Mouse (Mus musculus) adrenal gland, adult 2 months (tissue): ENCODE results near the gene Vamp5. TPM values are rescaled to one million over a fixed set of nuclear protein-coding genes. Genes with fewer than 3 reads are reported as not detected.

ENCODE experiments used
- DNase-seq: peaks from one replicate; pipeline ENCODE4 v3.0.0; 2021
- polyA plus RNA-seq: library from polyadenylated mRNA; depleted of rRNA; stranded (reverse); fragments of >200 nt; gene quantifications from 2 replicates; pipeline ENCODE4 v1.2.3, GENCODE M21; 2012; rRNA removed
- total RNA-seq, 2 experiments: library from RNA; stranded (reverse); gene quantifications; 2 replicates each; pipeline ENCODE4 v1.2.3; 2021

Gene Vamp5
- total and polyA plus RNA-seq, 3 experiments = 16.4 to 43.4 (median 25.3) TPM

DNA sequence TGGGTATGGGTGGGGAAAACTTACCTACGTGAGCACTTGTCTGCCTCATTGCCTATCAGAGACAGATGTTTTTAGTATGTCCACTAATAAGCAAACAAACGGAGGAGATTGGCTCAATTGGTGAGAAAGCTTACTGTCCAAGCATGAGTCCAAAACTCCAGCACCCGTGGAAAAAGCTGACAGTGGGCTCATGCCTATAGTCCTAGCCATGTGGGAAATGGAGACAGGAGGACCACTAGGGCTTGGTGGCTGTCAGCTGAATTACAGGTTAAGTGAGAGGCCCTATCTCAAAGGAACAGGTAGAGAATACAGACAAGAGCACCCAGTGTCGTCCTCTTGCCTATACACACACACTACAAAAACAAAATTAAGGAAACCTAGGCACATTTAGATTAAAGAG, 34.0 kb downstream of the Vamp5 start:
- no peak for DNase-seq

DNA sequence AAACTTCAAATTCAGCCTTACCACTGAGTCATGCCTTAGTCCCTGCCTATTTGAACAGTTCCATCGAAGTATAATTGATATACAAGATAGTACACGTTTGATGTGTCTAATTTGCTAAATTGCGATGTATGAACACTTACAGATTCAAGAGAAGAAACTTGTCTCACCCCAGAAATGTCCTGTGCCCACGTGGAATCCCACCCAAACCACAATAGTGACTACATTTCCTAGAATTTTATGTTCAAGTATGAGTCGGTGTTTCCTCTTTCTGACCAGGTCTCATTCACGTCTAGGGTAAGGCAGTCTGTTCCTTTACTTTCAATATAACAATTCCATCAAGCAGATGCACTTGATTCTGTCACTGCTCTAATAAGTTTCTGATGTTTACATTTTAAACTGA, 34.6 kb downstream of the Vamp5 start:
- DNase-seq = no peak

DNA sequence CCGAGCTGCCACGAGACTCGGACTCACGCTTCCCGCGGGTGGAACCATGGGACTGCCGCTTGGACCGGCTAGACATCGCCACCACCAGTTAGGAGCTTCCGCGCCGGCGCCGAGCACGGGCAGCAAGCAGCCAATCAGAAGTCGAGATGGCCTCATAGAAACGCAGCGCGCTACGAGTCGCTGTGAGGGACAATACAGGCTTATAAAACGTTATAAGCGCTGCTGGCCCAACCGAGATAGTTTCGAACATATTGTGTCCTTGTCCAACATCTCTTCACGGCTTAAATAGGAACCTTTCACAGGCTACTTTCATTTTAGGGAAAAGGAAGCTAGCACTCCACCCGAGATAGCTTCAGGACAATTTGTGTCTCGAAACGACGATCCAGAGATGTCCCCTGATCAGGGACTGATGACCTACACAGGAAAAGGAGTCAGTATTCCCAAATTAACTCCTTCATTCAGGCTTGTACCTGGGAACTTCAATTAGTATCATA, 35.1 kb downstream of the Vamp5 start, which contains the start of gene Usp39:
Usp39 (minus strand) TSS at position 111 of the 494 bp plus-strand sequence.
- peak; percentile 95 for DNase-seq

DNA sequence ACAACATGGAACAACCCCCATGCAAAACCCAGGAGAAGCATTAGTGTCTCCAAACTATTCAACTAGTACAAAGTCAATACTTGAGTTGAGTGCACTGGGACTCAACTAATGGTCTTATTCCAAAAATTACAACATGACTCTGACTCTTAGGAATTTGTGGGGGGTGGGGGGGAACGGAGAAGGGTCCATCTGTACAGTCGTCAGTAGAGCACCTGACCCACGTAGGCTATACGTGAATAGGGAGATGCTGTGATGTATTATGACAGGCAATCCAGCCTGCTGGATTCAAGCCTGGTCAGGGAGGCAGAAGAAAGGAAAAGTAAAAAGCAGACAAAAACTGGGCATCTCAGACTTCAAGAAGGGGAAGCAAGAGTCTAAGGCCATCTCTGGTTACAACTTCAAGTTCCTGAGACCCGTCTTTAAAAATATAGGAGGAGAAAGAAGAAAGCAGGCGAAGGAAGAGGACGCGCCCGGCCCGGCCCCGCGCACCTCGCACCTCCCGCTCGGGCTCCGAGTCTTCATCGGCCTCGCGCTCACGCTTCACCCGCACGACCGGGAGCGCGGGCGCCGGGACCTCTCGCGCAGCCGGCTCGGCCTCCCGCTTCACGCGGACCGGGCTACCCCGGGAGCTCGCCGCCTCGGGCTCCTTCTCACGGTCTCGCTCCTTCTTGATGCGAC, 35.7 kb downstream of the Vamp5 start:
- no peak for DNase-seq

DNA sequence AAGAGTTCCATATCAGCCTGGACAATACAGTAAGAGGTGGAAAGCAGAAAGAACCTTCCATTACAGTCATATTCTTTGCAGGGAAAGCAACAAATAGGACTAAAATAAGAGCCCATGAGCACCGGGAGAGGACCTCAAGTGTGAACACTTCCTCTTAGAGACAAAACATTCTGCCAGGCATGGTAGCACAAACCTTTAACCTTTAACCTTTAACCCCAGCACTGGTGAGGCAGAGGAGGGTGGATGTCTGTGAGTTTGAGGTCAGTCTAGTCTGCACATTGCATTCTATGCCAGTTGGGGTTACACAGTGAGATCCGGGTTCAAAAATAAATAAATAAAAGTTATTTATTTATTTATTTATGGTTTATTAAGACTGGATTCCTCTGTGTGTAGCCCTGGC, 39.8 kb downstream of the Vamp5 start:
- no peak for DNase-seq

DNA sequence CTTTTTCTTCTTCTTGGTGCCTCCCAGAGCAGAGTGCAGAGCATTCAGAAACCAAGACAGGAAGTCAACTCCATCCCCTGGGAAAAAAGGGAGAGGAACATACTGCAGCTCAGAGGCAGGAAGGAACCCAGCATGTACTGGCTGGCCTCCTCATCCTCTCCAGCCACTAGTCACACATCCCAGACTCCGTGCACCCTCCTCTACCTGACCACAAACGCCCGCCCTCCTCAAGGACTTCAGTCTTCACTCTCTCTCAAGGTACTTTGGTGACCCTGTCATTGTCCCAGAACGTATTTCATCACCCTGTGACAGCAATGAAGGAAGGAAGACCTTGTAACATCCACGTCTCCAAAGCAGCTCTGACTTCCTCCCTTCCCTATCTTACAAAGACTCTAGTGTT, 47.2 kb downstream of the Vamp5 start:
- no peak for DNase-seq

DNA sequence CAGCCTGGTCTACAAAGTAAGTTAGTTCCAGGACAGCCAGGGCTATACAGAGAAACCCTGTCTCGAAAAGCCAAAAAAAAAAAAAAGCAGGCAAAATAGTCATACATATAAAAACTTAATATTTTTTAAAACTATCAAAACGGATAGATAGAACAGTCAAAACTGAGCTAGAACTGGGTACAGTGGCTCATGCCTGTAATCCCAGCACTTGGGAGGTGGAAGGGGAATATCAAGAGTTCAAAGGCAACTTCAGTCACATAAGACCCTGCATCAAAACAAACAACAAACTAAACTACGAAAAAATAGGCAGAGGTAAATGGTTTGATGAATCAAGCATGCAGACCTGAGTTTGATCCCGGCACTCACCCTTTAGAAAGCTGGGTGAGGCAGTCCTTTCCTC, 50.1 kb downstream of the Vamp5 start:
- no peak for DNase-seq

DNA sequence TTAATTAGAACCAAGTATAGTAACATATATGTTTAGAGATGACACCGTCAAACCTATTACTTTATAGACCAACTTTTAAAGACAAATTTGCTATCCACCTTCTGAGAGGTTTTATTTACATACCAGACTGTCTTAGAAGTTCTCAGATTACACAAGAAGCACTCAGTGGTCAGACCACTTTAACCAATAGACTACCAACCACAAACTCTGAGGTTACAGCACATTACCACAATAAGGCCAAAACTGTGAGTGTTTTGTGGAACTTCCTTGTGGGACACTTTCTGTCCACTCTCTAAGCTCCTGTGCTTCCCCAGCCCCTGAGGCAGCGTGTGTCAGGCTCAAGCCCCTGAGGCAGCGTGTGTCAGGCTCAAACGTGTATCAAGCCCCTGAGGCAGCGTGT, 51.2 kb downstream of the Vamp5 start:
- no peak for DNase-seq

DNA sequence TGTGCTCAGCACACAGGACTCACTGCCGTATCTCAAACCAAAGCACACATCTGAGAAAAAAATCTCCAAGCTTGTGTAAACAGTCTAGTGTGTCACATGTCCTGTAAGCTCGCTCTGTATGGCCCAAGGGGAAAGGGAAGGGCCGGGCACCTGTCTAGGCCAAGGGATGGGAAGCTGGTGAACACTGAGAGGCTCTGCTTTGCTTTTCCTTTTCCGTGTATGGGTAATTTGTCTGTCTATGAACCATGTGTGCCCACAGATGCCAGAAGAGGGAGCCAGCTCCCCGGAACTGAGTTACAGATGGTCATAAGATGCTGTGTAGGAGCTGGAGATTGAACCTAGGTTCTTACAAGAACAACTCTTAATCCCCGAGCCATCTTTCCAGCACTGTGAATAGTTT, 54.0 kb downstream of the Vamp5 start:
- DNase-seq = peak; percentile 52

DNA sequence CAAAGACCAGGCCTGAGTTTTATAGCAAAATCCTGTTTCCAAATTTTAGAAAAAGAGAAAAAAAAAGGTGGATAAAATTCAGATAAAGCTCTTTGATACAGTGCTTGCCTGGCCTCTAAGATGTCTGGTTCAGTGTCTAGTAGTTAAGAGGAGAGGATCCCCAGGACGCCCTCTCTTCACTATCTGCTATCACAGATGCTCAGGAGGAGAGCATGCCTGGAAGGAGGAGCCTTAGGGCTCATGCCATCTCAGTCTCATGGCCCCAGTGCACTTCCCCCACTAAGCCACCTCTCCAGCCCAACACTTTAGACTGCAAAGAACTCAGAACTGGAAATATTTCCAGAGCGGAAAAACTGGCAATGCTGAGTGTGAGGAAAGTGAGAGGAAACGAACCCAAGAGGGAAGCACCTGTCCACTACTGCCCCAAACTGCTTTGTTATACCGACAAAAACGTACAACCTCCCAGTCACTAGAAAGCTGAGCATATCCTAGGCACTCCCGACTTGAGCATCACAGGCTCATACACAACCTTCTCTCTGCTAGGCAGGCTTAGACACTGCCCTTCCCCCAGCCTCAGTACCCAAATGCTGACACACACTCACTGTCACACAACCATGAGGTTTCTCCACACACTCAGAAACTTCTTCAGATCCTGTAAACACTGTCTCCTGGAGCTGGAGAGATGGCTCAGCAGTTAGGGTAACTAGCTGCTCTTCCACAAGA, 56.3 kb downstream of the Vamp5 start:
- no peak for DNase-seq

DNA sequence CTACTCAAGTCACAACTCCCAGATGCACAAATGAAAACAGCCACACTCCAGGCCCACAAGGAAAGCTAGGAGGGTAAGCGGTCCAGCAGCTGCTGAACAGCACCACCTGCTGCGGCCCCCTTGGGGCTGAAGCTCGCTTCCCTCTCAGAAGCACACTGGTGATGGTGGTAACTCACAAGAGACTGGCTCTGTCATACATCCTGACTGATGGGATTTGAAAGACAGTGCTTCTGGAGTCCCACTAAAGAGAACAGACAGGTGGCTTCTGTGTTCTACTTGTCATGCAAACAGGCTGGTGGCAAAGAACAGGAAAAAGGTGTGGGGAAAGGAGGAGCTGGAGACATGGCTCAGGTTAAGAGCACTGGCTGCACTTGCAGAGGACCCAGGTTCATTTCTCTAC, 57.3 kb downstream of the Vamp5 start:
- DNase-seq = no peak

DNA sequence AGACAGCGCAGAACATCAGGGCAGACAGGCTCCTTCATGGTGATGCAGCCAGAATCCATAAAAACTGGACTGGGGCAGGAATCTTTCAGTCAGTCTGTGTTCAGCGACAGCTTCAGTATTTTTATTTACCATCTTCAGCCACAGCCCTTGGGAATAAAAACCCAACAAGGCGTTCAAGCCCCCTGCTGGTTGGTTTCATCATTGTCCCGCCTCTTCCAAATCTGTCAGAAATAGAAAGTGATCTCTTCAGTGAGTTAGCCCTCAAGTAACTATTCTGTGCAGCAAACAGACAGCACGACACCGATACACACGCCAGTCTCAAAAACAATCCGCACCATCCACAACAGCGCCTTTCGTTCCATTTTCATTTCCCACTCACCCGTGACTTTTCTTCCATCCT, 61.2 kb downstream of the Vamp5 start:
- DNase-seq = no peak

Other genes starting within 250 kb of the Vamp5 start
- gene Atoh8, start 144.9 kb downstream of the Vamp5 start, total RNA-seq = 1 to 10 TPM; 2.3 to 3.1 TPM
- 5.5 and 8.3 TPM in 2 replicates for gene Atoh8, start 144.9 kb downstream of the Vamp5 start, polyA plus RNA-seq
- gene Sftpb, start 75.9 kb downstream of the Vamp5 start, total RNA-seq = not detected
- 0.09 and 0.62 TPM in 2 replicates for gene Sftpb, start 75.9 kb downstream of the Vamp5 start, polyA plus RNA-seq
- gene Usp39, start 35.3 kb downstream of the Vamp5 start, total RNA-seq = 10 to 100 TPM; 31.2 to 32.4 TPM
- gene Usp39, start 35.3 kb downstream of the Vamp5 start, polyA plus RNA-seq = 8.5 and 10.9 TPM in 2 replicates
- 10 to 100 TPM; 21.0 to 28.4 TPM for gene 0610030E20Rik, start 33.2 kb downstream of the Vamp5 start, total RNA-seq
- 20.3 and 21.9 TPM in 2 replicates for gene 0610030E20Rik, start 33.2 kb downstream of the Vamp5 start, polyA plus RNA-seq
- 10 to 100 TPM; 22.6 to 25.1 TPM for gene Tmem150a, start 25.0 kb downstream of the Vamp5 start, total RNA-seq
- 48.8 and 55.2 TPM in 2 replicates for gene Tmem150a, start 25.0 kb downstream of the Vamp5 start, polyA plus RNA-seq
- gene Rnf181, start 13.5 kb downstream of the Vamp5 start, total RNA-seq = 100 to 1,000 TPM; 283 to 489 TPM
- gene Rnf181, start 13.5 kb downstream of the Vamp5 start, polyA plus RNA-seq = 224 and 444 TPM in 2 replicates
- gene Vamp8, start 10.2 kb upstream of the Vamp5 start, total RNA-seq = 100 to 1,000 TPM; 130 to 158 TPM
- gene Vamp8, start 10.2 kb upstream of the Vamp5 start, polyA plus RNA-seq = 71.8 and 106 TPM in 2 replicates
- gene Ggcx, start 33.8 kb upstream of the Vamp5 start, total RNA-seq = 10 to 100 TPM; 47.1 to 68.7 TPM
- gene Ggcx, start 33.8 kb upstream of the Vamp5 start, polyA plus RNA-seq = 30.2 and 34.5 TPM in 2 replicates
- gene Mat2a, start 59.1 kb upstream of the Vamp5 start, total RNA-seq = 100 to 1,000 TPM; 203 to 251 TPM
- gene Mat2a, start 59.1 kb upstream of the Vamp5 start, polyA plus RNA-seq = 121 and 150 TPM in 2 replicates
- gene Sh2d6, start 141.2 kb upstream of the Vamp5 start, total RNA-seq = under 1 TPM; 0.23 to 0.24 TPM
- gene Sh2d6, start 141.2 kb upstream of the Vamp5 start, polyA plus RNA-seq = 0.25 and 0.49 TPM in 2 replicates
- gene Capg, start 163.9 kb upstream of the Vamp5 start, total RNA-seq = 10 to 100 TPM; 32.2 to 56.3 TPM
- 38.9 and 41.9 TPM in 2 replicates for gene Capg, start 163.9 kb upstream of the Vamp5 start, polyA plus RNA-seq
- 10 to 100 TPM; 12.9 to 25.6 TPM for gene Elmod3, start 217.9 kb upstream of the Vamp5 start, total RNA-seq
- gene Elmod3, start 217.9 kb upstream of the Vamp5 start, polyA plus RNA-seq = 25.5 and 29.3 TPM in 2 replicates
- 100 to 1,000 TPM; 390 to 465 TPM for gene Retsat, start 218.0 kb upstream of the Vamp5 start, total RNA-seq
- gene Retsat, start 218.0 kb upstream of the Vamp5 start, polyA plus RNA-seq = 96.6 and 123 TPM in 2 replicates
- gene Tgoln1, start 236.5 kb upstream of the Vamp5 start, total RNA-seq = 100 to 1,000 TPM; 241 to 274 TPM
- 38.9 and 46.0 TPM in 2 replicates for gene Tgoln1, start 236.5 kb upstream of the Vamp5 start, polyA plus RNA-seq